In genomic region chr11:11831940-11832754, GRCm38 (mm10) we compare ENCODE assay signal across 8 mouse cellular contexts. TPM values are rescaled to one million over a fixed set of nuclear protein-coding genes. Genes with fewer than 3 reads are reported as not detected.
DNase-seq lines count a peak whose midpoint lies in the region; ATAC-seq and TF ChIP-seq lines count a peak whose summit lies in the region.

No protein-coding gene starts in this region.

- H3K27ac ChIP-seq in lung, embryonic 14.5 days (ENCODE audit: low read depth): peak overlapping the region; percentile 96
- H3K27ac ChIP-seq in embryonic facial prominence, embryonic 11.5 days (replicated peaks; ENCODE audit: low read depth, low read length): peak overlapping the region; percentile 89
- H3K27ac ChIP-seq in intestine, postnatal 0 days (ENCODE audit: low read depth, low read length): peak overlapping the region; percentile 35; the same call in 1 of the 2 replicates
- peak overlapping the region; percentile 51 for H3K27ac ChIP-seq in neural tube, embryonic 12.5 days

- WGBS in lung, embryonic 14.5 days: 4% methylated on average over 6 of the region's 6 CpGs
- 5% methylated on average over 6 of the region's 6 CpGs for WGBS in embryonic facial prominence, embryonic 11.5 days
- WGBS in intestine, postnatal 0 days: 12% methylated on average over 6 of the region's 6 CpGs
- 5% methylated on average over 6 of the region's 6 CpGs for WGBS in neural tube, embryonic 12.5 days

- no peaks in the 10 kb centered on the region for H3K27me3 ChIP-seq in lung, embryonic 14.5 days (ENCODE audit: insufficient read depth, low read length)
- no peaks in the 10 kb centered on the region for H3K27me3 ChIP-seq in embryonic facial prominence, embryonic 11.5 days (ENCODE audit: control insufficient read depth, insufficient read depth, low read length)
- no peaks in the 10 kb centered on the region for H3K27me3 ChIP-seq in intestine, postnatal 0 days (replicated peaks; ENCODE audit: control insufficient read depth, insufficient read depth, low read length)
- H3K27me3 ChIP-seq in neural tube, embryonic 12.5 days (replicated peaks): no peaks in the 10 kb centered on the region

- H3K4me2 ChIP-seq in lung, embryonic 14.5 days: peak overlapping the region; percentile 40
- H3K4me2 ChIP-seq in embryonic facial prominence, embryonic 11.5 days (ENCODE audit: low read depth, low read length): no peak overlapping the region
- H3K4me2 ChIP-seq in intestine, postnatal 0 days (replicated peaks; ENCODE audit: low read depth): no peak overlapping the region
- H3K4me2 ChIP-seq in neural tube, embryonic 12.5 days (replicated peaks): peak overlapping the region; percentile 7; the same call in 1 of the 2 replicates

- no peak overlapping the region for H3K4me3 ChIP-seq in lung, embryonic 14.5 days (ENCODE audit: low read depth, low read length)
- H3K4me3 ChIP-seq in embryonic facial prominence, embryonic 11.5 days (ENCODE audit: low read depth, low read length): no peak overlapping the region
- H3K4me3 ChIP-seq in intestine, postnatal 0 days (ENCODE audit: low read depth, low read length): no peak overlapping the region
- H3K4me3 ChIP-seq in neural tube, embryonic 12.5 days: no peak overlapping the region

- no peak for TF ChIP-seq CTCF in lung, embryonic 14.5 days (IDR thresholded peaks at IDR 0.05; ENCODE audit: low read depth)
- no peak for TF ChIP-seq CTCF in intestine, postnatal 0 days (IDR thresholded peaks at IDR 0.05; ENCODE audit: low read depth)

- H3K9me3 ChIP-seq in lung, embryonic 14.5 days (ENCODE audit: low read depth, low read length): no peaks in the 10 kb centered on the region
- H3K9me3 ChIP-seq in embryonic facial prominence, embryonic 11.5 days (replicated peaks; ENCODE audit: control insufficient read depth, low read length): no peaks in the 10 kb centered on the region
- H3K9me3 ChIP-seq in intestine, postnatal 0 days (ENCODE audit: control insufficient read depth): no peaks in the 10 kb centered on the region
- no peaks in the 10 kb centered on the region for H3K9me3 ChIP-seq in neural tube, embryonic 12.5 days

- peaks cover 67% of the 10 kb centered on the region for H3K4me1 ChIP-seq in lung, embryonic 14.5 days (ENCODE audit: insufficient read depth)
- peaks cover 14% of the 10 kb centered on the region for H3K4me1 ChIP-seq in embryonic facial prominence, embryonic 11.5 days (ENCODE audit: control insufficient read depth, insufficient read depth, low read length)
- H3K4me1 ChIP-seq in intestine, postnatal 0 days (replicated peaks; ENCODE audit: control insufficient read depth, insufficient read depth, low read length): peaks cover 23% of the 10 kb centered on the region
- peaks cover 55% of the 10 kb centered on the region for H3K4me1 ChIP-seq in neural tube, embryonic 12.5 days

- ATAC-seq in lung, embryonic 14.5 days (ENCODE audit: insufficient read depth): peak; percentile 59
- ATAC-seq in embryonic facial prominence, embryonic 11.5 days (replicated peaks; ENCODE audit: insufficient number of reproducible peaks, low FRiP score, low TSS enrichment, low read depth): no peak
- ATAC-seq in intestine, postnatal 0 days: no peak
- no peak for ATAC-seq in neural tube, embryonic 12.5 days (ENCODE audit: low FRiP score, low read depth)
- ATAC-seq in megakaryocyte-erythroid progenitor cell, adult 5-6 weeks (replicated peaks; ENCODE audit: low FRiP score, low TSS enrichment, poor library complexity, severe bottlenecking): no peak

- DNase-seq in lung, embryonic 14.5 days: peak; percentile 86
- no peak for DNase-seq in lung, postnatal 25 days (ENCODE audit: low spot score)
- DNase-seq in embryonic facial prominence, embryonic 11.5 days (ENCODE audit: low spot score): peak; percentile 74
- DNase-seq in right cerebral cortex, postnatal 4 days: no peak
- DNase-seq in cerebellum, postnatal 14 days: no peak

- H3K36me3 ChIP-seq in lung, embryonic 14.5 days (ENCODE audit: insufficient read depth): no peaks in the 10 kb centered on the region
- H3K36me3 ChIP-seq in embryonic facial prominence, embryonic 11.5 days (replicated peaks; ENCODE audit: control insufficient read depth, insufficient read depth, low read depth, low read length): no peaks in the 10 kb centered on the region
- no peaks in the 10 kb centered on the region for H3K36me3 ChIP-seq in intestine, postnatal 0 days (ENCODE audit: control insufficient read depth, insufficient read depth)
- H3K36me3 ChIP-seq in neural tube, embryonic 12.5 days: no peaks in the 10 kb centered on the region

- peak overlapping the region; percentile 34 for H3K9ac ChIP-seq in lung, embryonic 14.5 days
- peak overlapping the region; percentile 45 for H3K9ac ChIP-seq in embryonic facial prominence, embryonic 11.5 days (replicated peaks; ENCODE audit: low read length)
- H3K9ac ChIP-seq in intestine, postnatal 0 days (ENCODE audit: low read depth, low read length): no peak overlapping the region
- no peak overlapping the region for H3K9ac ChIP-seq in neural tube, embryonic 12.5 days

RNA-seq across cellular contexts. Expression of gene Fignl1, which starts 23.4 kb away (rescaled TPM):
- 97.5 and 102 TPM in 2 replicates for polyA plus RNA-seq in lung, embryonic 14.5 days (2014; fragmentation: Nextera tagmentation; extraction: Ambion mirVana)
- polyA plus RNA-seq in embryonic facial prominence, embryonic 11.5 days (2014; fragmentation: Nextera tagmentation; extraction: Ambion mirVana): 103 and 119 TPM in 2 replicates
- polyA plus RNA-seq in intestine, postnatal 0 days (2015; fragmentation: Nextera tagmentation; extraction: Ambion mirVana): 8.1 and 8.3 TPM in 2 replicates
- polyA plus RNA-seq in neural tube, embryonic 12.5 days (2016; fragmentation: Nextera tagmentation; extraction: Ambion mirVana): 44.0 and 44.9 TPM in 2 replicates
- total RNA-seq in megakaryocyte-erythroid progenitor cell, adult 5-6 weeks (2014; fragmentation: Nextera tagmentation): 59.5 and 80.1 TPM in 2 replicates
- total RNA-seq in megakaryocyte-erythroid progenitor cell, adult 5-6 weeks (2017): 89.0 and 110 TPM in 2 replicates

Comparison
In these comparisons a context has a peak if more than half of its experiments do, and no peak if none do; other contexts are left out.
1. DNase-seq: peak in lung, embryonic 14.5 days (single experiment) and embryonic facial prominence, embryonic 11.5 days (single experiment); none in lung, postnatal 25 days (single experiment), right cerebral cortex, postnatal 4 days (single experiment) and cerebellum, postnatal 14 days (0 of 2).
2. H3K27ac ChIP-seq: peak in every context shown above with its lines; median percentile 96 in lung, embryonic 14.5 days; 89 in embryonic facial prominence, embryonic 11.5 days; 51 in neural tube, embryonic 12.5 days; 35 in intestine, postnatal 0 days.
3. H3K4me2 ChIP-seq: peak in lung, embryonic 14.5 days (single experiment) and neural tube, embryonic 12.5 days (single experiment); none in embryonic facial prominence, embryonic 11.5 days (single experiment) and intestine, postnatal 0 days (single experiment).
4. H3K9ac ChIP-seq: peak in lung, embryonic 14.5 days (single experiment) and embryonic facial prominence, embryonic 11.5 days (single experiment); none in intestine, postnatal 0 days (single experiment) and neural tube, embryonic 12.5 days (single experiment).